Mouse (Mus musculus): ENCODE data around the gene Tspan15. TPM values are rescaled to one million over a fixed set of nuclear protein-coding genes. Genes with fewer than 3 reads are reported as not detected.
A peak's percentile ranks its signal among the peaks of the same experiment; 100 is the strongest.

Gene Tspan15
- total RNA-seq (2022) = 10 to 100 TPM; 17.5 to 29.9 (median 21.7) TPM

DNA sequence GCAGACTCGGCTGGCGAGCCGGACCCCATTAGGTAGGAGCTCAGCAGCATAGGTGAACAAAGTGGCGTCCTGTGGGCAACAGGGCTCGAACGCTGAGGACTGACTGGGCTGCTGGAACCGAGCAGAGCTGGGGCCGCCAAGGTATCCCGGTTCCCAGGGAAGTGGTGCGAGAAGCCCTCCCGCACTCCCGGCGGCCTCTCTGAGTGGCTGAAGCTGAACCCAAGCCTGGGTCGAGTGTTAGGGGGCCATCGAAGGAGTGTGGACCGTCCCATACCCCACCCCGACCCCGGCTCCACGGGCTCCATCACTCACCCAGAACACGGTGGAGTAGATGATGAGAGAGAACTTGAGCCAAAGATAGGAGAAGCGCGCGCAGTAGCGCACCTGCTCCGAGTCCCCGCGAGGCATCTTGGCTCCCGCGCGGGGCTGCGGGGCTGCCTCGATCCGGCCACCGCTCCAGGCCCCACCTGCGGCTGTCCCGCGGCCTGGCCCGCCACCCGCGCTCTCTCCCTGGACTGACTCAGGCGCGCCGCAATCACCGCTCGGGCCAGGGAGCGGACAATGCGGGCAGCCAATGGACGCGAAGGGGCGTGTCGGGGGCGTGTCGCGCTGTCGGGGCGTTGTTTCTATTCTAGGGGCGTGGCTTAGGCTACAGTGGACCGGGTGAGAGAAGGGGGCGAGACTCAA, at the start of gene Tspan15:
Gene Tspan15, minus strand, starts transcription at position 544 of the 687 bp plus-strand sequence.
- peak; percentile 94 for DNase-seq

DNA sequence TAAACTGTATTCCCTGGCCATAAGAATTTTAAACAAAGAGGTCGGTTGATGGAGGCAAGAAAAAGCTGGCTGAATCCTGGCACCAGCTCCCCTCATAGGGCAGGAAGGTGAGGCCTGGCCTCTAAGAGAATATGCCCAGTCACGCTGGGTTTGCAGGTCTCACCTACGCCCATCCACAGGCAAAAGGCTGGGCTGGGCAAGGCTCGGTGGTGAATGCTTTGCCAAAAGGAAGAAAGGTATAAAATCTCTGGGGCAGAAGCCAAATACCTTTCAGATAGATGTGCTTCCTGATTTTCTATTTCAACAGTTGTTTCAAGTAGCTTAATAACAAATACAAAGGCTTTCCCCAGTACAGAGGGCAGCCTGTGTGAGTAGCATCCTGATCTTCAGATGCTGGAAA, 48.6 kb upstream of the Tspan15 start:
- DNase-seq = no peak

DNA sequence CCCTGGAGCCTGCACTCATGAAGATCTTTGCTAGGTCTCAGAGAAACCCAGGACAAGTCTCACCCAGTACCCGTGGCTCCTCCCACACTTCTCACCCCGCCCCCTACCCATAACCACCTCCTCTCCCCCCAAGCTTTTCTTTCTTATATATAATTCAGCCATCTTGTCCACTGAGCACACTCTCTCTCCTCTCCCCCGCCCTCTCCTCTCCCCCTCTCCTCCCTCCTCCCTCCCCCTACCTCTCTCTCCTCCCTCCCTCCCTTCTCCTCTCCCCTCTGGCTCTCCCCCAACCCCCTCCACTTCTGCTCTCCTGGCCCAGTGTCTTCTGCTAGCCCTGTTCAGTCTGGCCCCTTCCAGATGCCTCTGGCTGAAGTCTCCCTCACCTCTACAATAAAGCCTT, 48.0 kb upstream of the Tspan15 start:
- DNase-seq = no peak

DNA sequence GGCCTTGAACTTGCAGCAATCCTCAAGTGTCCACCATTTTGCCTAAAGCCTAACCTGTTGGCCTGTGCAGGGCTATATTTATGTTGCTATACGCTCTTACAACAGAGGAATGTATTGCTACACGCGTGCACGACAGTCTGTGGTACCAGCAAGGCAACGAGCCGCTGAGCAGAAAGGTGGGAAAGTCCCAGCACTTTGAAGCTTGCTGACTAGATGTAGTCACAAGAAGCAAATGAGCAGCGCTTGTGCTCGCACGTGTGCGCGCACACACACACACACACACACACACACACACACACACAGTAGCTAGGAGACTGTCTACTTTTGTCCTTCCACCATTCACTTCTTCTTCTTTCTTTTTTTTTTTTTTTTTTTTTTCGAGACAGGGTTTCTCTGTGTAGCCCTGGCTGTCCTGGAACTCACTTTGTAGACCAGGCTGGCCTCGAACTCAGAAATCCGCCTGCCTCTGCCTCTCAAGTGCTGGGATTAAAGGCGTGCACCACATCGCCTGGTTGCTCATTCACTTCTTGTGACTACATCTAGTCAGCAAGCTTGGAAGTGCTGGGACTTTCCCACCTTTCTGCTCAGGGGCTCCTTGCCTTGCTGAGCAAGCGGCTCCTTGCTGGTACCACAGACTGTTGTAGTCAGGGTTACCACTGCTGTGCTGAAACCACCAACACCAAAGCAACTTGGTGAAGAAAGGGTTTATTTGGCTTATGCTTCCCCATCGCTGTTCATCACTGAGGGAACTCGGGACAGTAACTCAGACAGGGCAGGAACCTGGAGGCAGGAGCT, 46.6 kb upstream of the Tspan15 start:
- no peak for DNase-seq

DNA sequence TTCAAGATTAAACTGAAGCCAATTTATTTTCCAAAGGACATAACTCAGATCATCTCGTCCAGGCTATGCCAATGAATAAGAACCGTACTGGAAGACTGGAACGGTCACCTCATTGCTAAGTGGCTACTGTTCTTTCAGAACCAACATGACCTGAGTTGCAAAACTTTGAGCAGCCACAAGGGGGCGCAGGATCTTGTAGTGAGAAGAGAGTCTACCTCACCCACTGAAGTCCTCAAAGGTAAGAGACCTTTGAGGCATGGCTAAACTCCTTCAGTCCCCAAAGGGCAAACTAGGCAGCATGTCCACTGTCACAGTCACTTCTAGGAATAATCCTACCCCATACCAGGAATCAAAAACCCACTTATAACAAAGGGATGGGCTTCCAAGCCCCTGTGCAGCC, 44.2 kb upstream of the Tspan15 start:
- DNase-seq = peak; percentile 66

DNA sequence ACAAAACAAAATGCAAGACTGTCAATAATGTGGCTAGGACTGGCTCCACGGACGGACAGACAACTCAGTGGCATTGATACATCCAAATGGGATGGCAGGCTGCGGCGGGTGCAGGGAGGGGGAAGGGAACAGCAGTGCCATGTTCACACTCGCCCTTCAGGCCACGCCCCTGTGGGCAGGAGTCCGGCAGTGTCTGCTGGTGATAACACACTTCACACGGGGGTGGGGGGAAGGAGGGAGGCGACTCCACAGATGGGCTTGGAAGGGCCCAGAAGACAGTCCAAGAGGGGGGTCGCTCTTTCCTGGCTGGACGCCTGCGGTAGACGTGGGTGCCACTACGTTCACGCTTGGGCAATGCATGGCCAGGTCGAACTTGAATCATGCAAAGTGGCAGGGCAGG, 38.2 kb upstream of the Tspan15 start:
- no peak for DNase-seq

DNA sequence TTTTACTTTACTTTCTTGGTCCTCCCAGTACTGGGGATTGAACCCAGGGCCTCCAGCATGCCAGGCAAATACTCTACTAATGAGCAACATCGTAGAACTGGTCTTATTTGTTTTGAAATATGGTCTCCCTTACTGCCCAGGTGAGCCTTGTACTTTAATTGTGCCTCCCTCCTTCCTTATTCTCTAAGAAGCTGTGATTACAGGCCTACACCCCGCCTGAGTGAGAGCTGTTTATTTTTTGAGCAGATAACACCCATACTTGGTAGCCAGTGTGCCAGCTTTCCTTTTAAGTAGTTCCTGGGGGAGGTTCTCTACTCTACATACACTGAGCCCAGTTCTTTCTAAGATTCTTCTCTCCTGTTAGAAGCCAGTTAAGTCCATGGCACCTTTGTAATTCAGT, 33.2 kb upstream of the Tspan15 start:
- DNase-seq = no peak

DNA sequence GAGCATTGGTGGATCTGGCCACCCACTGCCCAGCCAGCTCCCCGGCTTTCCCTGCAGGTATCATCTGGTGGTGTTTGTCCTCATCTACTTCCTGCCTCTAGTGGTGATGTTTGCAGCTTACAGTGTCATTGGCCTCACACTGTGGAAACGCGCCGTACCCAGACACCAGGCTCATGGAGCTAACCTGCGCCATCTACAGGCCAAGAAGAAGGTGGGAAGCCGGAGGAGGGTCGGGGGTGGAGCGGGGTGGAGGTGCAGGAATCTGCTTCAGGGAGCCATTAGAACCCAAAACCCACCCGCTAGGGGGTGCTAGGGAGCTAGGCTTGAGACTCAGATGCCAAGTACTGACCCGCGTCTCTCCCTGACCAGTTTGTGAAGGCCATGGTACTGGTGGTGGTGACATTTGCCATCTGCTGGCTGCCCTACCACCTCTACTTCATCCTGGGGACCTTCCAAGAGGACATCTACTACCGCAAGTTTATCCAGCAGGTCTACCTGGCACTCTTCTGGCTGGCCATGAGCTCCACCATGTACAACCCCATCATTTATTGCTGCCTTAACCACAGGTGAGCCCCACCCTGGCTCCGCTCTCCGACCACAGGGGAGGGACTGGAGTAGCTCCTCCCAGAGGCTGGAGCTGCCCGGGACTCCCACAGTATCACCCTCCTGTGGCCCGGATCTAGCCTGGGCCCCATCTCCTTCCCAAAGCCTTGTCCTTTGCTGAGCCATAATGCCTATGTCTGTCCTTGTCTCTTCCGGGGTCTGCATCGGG, 30.2 kb upstream of the Tspan15 start:
- peak; percentile 52 for DNase-seq

DNA sequence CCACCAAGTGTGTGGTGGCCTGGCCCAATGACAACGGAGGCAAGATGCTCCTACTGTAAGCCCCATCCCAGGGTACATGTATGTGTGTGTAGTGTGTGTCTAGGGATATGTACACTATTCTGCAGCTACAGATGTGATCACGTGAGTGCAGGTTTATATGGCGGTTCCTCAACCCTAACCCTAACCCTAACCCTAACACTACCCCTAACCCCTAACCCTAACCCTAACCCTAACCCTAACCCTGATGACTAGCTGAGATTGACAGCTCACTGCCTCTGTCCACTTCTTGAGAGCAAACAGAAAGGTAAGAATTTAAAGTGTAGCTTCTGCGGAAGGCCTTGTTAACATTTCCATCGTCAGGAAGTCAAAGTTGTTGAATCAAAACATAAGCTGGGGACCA, 27.2 kb upstream of the Tspan15 start:
- no peak for DNase-seq

DNA sequence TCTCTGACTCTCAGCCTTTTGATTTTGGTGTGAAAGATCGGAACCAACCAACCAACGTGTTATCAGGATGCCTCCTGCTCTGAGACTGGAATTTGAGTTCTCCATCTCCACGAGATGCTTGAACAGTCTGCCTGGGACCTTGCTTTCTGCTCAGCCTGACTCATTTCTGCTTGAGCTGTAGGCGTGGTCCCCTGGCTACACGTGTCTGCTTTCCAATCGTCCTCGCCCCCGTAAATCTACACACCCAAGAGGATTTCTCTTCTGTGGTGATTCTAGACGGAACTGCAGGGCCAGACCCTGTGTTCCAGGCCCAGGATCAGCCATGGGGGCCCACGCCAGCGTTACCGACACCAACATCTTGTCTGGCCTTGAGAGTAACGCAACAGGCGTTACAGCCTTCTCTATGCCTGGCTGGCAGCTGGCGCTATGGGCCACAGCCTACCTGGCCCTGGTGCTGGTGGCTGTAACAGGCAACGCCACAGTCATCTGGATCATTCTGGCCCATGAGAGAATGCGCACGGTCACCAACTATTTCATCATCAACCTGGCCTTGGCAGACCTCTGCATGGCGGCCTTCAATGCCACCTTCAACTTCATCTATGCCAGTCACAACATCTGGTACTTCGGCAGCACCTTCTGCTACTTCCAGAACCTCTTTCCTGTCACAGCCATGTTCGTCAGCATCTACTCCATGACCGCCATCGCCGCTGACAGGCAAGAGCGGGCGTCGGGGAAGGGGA, 21.6 kb upstream of the Tspan15 start:
- DNase-seq = peak; percentile 64

DNA sequence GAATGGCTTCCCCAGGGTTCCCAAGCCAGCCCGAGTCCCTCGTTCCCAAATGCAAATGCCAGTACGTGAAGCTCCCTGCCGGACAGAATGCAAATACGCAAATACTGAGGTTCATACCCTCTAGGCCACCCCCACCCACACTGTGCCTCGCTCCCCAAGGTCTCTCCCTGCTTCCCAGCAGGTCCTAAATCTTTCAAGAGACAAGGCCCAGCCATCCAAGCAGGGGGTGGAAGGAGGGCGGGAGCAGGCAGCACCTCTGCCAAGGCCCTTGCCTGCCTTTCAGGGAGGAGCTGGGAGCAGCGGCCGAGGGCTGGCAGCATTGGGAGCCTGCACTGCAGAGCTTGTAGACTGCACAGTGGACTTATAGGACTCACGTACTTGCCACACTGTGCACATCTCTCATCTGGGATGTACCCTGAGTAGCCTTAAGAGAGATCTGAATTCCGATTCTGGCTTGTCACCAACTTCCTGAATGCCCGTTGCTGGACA, 21.0 kb upstream of the Tspan15 start, which contains the start of gene Tacr2:
Gene Tacr2, plus strand, starts transcription at position 439 of the 489 bp plus-strand sequence.
- peak; percentile 87 for DNase-seq

DNA sequence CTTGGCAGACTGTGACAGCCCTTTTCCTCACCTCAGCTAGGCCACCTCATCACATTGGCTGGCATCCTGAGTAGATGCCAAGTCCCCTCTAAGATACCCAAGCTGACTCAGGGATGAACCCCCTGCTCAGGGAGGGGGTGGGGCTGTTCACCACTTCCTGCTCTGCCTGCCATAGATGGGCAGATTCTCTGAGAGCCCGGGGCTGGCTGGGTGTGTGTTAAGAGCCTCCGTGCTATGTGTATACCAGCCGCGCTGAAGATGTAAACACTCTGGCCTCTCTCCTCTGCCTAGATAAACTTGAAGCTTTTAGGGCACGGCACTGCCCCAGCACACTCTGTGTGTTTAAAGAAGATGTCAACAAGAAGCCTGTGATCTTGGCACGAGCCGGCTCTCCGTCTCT, 16.8 kb upstream of the Tspan15 start:
- DNase-seq = no peak

DNA sequence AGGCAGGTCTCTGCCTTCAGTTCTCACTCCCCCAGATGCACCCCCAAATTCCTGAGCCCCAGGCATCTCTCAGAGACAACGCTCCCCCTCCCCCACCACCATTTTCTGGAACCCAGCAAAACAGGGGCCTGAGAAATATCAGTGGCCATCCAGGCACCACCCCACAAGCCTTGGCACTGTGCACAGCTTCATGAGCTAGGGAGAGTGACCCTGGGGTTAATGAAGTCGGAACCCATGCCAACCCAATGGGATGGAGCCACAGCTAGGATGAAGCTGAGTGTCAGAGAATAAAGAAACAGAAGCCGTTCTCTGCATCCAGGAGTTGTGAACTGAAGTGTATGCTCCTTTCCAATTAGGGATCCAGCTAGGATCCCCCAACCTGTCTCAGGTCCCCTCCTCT, 16.1 kb upstream of the Tspan15 start:
- no peak for DNase-seq

DNA sequence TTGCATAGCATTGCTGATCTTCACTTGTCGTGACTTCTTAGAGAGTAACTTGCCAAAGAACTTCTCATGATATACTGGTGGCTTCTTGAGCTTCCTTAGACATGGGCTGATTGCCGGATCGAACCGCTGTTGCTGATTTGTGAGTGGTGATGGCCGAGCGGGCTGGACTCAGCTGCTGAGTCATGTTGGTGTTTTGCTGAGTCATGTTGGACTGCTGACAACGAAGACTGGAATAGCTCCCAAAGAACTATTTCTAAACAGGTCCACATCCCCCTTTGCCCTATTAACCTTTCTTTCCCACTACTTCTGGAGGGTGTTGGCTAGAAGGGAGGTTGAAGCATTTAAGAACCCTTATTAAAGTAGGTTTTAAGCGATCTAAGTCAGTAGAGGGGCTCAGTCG, 13.0 kb upstream of the Tspan15 start:
- DNase-seq = no peak

DNA sequence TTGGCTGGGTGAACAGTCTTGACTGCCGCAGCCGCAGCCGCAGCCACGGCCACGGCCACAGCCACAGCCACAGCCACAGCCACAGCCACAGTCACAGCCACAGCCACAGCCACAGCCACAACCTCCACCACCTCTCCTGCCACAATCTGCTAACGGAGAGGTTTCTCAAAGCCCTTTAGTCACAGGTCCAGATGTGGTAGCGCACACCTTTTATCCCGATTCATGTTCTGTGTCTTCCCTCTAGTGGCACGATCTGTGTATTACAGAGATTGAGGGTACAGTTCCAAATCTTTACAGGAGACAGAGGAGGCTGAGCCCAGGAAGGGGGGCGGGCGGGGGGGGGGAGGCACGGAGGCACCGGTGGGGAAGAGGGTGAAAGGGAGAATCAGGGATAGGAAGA, 11.8 kb upstream of the Tspan15 start:
- DNase-seq = no peak

DNA sequence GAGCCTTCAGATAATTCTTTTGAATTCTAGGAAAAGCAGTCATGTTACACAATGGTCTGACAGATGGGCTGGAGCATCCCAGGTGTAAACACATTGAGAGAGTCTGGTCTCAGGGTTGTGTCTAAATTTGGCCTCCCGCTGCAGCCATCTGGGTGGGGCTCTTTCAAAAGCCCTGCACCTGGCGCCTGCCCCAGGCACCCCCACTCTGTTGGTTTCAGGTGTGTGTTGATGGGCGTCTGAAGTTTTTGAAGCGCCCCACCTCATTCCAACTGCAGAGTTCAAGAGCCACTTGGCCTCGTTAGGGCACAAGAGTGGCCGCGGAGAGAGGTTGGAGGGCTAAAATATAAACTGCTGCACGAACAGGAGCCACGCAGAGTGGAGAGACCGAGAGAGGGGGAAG, 11.3 kb upstream of the Tspan15 start:
- DNase-seq = no peak

DNA sequence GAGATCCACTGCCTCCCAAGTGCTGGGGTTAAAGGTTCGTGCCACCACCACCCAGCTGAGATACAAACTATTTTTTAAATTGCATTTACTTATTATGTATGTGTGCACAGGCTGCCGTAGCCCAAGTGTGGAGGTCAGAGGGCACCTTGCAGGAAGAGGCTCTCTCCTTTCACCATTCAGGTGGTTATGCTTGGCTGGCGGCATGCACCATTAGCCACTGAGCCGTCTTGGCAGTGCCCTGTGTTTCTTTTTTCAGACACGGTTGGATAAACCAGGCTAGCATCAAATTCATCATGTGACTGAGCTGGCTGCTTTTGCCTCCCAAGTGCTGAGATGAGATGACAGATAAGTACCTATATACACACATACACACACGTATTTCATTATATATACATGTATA, 8.2 kb upstream of the Tspan15 start:
- no peak for DNase-seq

DNA sequence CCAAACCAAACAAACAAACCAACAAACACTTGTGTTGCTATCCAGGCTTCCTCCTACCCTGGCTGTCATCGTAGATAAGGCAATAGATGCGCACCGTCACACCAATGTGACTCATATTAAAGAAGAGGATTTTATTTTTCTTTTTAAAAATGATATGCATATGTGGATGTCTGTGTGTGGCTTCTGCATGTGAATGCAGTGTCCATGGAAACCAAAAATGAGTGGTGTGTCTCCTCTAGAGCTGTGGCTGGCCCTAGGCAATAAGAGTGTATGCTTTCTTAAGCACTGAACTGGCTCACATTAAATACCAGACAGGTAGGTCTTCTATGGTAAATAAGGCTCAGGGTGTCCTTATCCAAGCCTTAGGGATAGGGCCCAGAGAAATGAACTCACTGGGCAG, 7.6 kb upstream of the Tspan15 start:
- no peak for DNase-seq

DNA sequence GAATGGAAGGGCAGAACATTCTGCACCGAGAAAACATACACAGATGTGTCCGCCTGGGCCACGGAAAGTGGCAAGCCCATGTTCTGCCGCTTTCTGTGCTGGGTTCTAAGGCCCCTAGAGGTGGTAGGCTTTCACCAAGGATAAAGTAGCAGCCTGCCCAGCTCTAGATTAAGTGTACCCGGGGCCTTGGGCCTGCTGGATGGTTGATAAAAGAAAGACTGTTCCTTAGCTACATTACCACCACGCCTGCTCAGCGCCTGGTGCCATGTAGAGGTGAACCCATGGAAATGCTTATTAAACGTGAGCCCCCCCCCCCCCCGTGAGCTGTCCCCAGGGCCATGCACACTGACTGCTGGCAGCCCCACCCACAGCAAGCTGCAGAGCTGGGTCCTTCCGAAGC, 6.2 kb upstream of the Tspan15 start:
- DNase-seq = no peak

DNA sequence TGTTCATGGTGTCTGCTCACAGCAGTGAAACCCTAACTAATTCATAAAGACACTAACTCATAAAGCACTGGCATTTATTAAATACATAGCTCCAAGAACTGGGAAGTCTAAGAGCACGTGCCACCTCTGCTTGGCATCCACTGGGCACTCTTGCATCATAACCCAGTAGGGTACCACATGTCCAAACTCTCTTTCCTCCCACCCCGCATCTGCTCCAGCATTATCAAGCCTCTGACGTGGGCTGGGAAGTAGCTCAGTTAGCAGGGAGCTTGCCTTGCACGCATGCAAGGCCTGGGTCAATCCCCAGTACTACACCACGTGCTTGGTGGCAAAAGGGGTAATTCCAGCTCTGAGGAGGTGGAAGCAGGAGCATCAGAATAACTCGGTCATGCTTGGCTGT, 5.1 kb upstream of the Tspan15 start:
- DNase-seq = no peak

DNA sequence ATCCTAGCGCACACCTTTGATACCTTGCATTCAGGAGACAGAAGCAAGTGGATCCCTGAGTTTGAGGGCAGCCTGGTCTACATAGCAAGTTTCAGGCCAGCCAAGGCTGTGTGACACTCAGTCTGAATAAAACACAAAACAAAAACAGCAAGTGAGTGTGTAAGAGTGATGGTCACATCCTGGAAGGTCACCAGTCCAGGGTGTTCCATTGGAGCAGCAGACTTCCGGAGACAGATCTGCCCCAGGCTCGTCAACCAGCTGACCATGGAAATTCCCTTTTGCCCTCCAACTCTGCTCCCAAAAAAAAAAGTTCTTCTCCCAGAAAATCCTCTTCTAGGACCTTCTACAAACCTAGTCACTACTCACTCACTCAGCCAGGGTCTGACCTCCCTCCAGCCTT, 760 bp upstream of the Tspan15 start:
- DNase-seq = no peak

DNA sequence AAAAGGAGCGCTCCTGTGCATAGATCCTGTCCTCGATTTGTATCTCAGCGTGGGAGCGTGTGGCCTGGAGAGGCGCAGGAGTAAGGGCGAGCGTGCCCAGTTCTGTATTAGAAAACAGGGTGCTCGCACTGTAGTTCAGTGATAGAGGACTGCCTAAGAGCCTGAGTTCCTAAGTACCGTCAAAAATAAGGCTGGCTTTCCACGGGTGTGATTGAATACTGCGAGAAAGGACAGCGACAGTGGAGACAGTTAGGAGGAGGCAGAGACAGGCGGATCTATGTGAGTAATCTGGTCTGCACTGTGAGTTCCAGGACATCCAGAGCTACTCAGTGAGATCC, 313 bp upstream of the Tspan15 start:
- DNase-seq = no peak

DNA sequence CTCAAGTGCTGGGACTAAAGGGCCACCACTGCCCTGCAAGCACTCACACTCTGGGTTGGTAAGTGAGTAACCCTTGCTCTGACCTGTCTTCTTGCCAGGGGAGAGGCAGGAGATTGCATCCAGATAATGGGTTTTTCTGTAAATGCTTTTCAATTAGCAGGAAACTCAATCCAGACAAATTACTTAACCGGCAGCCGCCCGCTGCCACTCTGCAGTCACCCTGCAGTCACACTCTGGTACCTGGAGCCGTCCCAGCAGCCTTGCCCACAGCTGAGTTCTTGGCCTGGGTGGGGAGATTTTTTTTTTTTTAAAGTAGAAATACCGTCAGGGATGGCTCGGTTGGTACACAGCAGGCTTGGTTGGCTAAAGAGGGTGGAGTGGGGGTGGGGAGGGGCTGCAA, 2.9 kb downstream of the Tspan15 start:
- no peak for DNase-seq
